Mouse (Mus musculus) brain, embryonic 14.5 days (tissue): ENCODE data around the gene 9330182L06Rik.

ENCODE experiments used
- CTCF ChIP-seq: fragments of 200-500 bp; IDR thresholded peaks from 2 replicates; pipeline ENCODE4 v1.5.1; 2012; ENCODE audit warnings: inconsistent platforms, mild to moderate bottlenecking, moderate library complexity, borderline replicate concordance; ENCODE audit not compliant: insufficient read depth, insufficient read length; ENCODE audit errors: extremely low read depth
- POLR2A ChIP-seq: fragments of 200-500 bp; IDR thresholded peaks from 2 replicates; pipeline ENCODE4 v1.6.1; 2012; ENCODE audit warnings: mild to moderate bottlenecking, inconsistent platforms, borderline replicate concordance; ENCODE audit not compliant: poor library complexity, insufficient read depth, insufficient read length, severe bottlenecking; ENCODE audit errors: extremely low read depth

- TF ChIP-seq CTCF (no peak), POLR2A (no peak)
These were observed 245.1 kb downstream of the 9330182L06Rik start for GRCm38 (mm10) chr5:9511027-9511426.
